Mouse (Mus musculus) NIH3T3 (cell line): ENCODE results near the gene Exph5.

Source experiments
- DNase-seq: peaks from one replicate; pipeline ENCODE4 v3.0.0-alpha.2; 2012; ENCODE audit warnings: low read depth

Gene Exph5

GRCm38 (mm10) chr9:53301269-53301720, at the start of gene Exph5:
TSS of gene Exph5 (plus strand) at chr9:53301670.
- peak; percentile 43 for DNase-seq

- DNase-seq, result peak; percentile 91
Observed at GRCm38 (mm10) chr9:53254368-53254767, 47.1 kb upstream of the Exph5 start.

GRCm38 (mm10) chr9:53256690-53257305, 44.7 kb upstream of the Exph5 start:
- DNase-seq, result no peak

DNA sequence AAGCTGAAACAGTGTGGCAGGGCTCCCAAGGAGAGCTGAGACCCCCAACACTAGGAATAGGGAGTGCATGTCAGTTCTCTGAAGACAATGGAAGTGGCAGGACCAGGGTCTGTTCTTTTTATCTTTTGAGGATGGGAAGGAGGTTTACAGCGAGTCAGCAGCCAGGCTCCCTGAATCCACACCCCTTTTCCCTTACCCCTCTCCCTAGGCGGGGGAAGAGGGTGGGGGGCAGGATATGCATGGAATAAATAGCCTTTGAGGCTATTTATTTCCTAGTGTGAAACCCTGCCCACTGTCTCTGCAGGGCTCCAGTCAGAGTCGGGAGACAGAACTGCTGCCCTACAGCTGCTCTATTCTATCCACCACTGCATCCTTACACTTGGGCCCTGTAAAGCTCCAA, 43.7 kb upstream of the Exph5 start:
- no peak for DNase-seq

GRCm38 (mm10) chr9:53258199-53258598, 43.3 kb upstream of the Exph5 start:
- peak; percentile 77 for DNase-seq

- DNase-seq, result peak; percentile 85
Observed at GRCm38 (mm10) chr9:53264387-53264786, 37.1 kb upstream of the Exph5 start.

GRCm38 (mm10) chr9:53265589-53265988, 35.9 kb upstream of the Exph5 start:
- DNase-seq, result no peak

GRCm38 (mm10) chr9:53268036-53268435, 33.4 kb upstream of the Exph5 start:
- DNase-seq, result no peak

DNA sequence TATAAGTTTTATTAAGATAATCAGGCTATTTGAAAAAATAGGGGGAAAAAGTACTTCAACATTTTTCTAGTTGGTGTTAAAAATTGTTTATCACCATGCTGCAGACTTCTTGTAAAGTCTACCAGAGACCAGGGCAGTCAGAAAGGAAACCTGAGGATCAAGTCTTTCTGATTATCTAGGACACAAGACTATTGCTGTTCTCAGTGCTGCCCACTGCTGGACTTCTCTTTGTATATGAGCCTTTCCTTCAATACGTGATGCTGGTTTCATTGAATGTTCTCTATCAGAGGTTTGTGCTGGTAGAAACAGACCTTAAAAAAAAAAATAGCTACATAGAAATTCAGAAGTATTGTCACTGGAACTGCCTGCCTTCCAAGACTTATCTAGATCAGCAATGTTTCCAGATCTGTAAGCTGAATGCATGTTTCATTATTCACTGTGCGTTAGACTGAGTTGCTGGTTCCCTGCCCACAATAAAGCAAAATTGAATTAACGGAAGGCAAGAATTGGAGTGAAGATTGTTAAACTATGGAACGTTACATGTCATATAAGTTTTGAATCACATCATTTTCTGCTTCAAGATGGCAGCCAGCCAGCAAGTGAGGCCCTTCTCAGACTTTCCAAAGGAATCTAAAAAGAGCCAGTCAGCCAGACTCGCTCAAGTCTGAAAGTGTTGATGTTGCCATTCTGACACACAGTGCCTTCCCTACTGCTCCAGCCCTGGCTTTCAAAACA, 32.6 kb upstream of the Exph5 start:
- peak; percentile 70 for DNase-seq

DNA sequence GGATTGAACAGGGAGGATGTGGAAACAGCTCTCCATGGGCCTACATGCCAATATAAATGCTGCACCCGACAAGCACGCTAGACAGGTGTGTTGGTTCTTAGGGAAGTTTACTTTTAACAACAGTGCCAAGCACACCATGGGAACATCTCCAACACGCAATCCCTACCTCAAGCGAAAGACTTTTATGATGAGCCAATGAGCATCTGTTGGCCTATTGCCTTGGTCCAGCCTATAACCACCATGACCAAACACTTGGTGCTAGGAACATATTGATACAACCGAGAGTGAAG, 32.1 kb upstream of the Exph5 start:
- no peak for DNase-seq

DNA sequence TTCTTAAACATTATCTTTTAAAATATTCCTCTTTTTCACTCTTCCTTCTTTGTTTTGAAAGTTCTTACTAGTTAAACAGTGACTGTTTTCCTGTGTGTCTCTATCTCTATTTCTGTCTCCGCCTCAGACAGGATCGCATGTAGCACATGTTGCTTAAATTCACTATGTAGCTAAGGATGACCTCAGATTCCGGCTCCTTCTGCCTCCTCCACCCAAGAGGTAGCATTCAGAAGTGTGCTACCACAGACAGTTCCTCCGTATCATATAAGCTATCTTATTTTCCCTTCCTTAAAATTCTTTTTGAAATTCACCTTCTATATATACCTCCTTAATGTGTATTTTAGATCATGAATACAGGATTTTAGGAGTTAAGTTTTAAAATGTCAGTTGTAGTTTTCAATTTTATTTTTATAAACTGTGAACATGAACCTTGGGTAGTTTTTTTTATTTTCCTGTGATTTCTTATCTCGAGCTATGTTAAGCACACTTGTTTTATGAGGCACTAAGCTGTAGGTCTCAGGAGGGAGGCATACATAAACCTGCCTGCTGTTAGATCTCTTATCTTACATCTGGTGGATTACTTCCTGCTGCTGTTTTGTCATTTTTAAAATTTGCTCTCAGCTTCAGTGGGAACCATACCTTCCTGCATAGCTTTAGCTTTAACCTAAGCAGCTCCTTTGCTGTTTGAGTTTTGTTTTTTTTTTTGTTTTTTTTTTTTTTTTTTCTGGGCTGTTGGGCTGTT, 30.0 kb upstream of the Exph5 start:
- no peak for DNase-seq

- DNase-seq, result no peak
Observed at GRCm38 (mm10) chr9:53272207-53272606, 29.3 kb upstream of the Exph5 start.

GRCm38 (mm10) chr9:53272714-53273113, 28.8 kb upstream of the Exph5 start:
- no peak for DNase-seq

DNA sequence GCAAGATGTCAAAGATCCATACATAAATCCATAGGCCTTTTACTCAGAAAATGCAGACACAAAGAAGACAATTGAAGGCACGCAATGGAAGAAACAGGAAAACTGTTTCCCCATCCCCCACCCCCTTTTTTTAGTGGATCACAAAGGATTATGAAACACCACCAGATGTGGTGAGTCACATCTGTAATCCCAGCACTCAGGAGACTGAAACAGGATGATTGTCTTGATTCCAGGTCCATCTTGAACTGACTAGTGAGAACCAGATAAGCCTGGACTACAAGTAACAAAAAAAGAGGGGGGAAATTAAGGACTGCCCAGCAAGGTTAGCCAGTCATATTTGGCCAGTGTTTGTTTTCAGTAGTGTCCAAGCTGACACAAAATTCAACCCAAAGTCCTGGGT, 25.1 kb upstream of the Exph5 start:
- peak; percentile 44 for DNase-seq

DNA sequence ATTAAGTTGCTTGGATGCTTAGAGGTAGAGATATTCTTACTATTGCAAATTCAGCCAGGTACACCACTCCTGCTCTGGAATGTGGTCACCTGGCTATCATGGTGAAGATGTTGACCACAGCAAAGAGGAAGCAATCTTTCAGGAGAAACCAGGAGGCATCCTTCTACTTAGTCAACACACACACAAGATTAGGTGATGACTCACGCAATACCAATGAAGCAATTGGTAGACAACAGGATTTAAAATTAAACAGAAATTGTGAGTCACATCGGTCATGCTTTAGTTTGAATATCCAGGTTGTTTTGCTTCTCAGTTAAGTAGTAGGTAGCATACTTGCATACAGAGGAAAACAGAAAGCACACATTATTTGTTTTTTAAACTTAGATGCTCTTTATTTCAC, 22.5 kb upstream of the Exph5 start:
- DNase-seq, result peak; percentile 63

GRCm38 (mm10) chr9:53286793-53287192, 14.7 kb upstream of the Exph5 start:
- DNase-seq, result peak; percentile 64

GRCm38 (mm10) chr9:53290006-53290405, 11.5 kb upstream of the Exph5 start:
- peak; percentile 60 for DNase-seq

GRCm38 (mm10) chr9:53292833-53293232, 8.6 kb upstream of the Exph5 start:
- DNase-seq, result no peak

DNA sequence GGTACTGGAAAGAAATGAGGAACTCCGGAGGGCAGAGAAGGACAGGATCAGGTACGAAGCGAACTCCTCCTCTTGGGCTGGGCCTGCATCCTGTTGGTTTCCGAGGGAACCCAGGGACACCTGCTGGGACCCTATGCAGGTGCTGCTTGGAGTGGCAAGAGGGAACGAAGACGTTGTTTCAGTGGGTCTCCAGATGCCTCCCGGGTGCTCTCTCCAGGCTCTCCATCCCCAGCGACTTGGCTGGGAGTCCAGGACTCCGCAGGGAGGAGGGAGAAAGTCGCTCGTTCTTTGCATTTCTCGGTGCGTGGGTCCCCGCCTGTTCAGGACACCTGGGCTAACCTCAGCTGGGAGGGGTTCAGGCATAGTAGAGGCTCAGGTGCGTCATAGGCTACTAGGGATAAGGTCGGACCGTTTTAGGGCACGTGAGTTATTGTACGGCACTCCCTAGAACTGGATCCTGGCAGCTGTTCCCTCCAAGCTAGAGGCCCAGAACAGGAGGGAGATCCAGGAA, 386 bp downstream of the Exph5 start:
- no peak for DNase-seq

GRCm38 (mm10) chr9:53302415-53302814, 945 bp downstream of the Exph5 start:
- DNase-seq, result no peak

- DNase-seq, result no peak
Observed at GRCm38 (mm10) chr9:53307904-53308303, 6.4 kb downstream of the Exph5 start.

DNA sequence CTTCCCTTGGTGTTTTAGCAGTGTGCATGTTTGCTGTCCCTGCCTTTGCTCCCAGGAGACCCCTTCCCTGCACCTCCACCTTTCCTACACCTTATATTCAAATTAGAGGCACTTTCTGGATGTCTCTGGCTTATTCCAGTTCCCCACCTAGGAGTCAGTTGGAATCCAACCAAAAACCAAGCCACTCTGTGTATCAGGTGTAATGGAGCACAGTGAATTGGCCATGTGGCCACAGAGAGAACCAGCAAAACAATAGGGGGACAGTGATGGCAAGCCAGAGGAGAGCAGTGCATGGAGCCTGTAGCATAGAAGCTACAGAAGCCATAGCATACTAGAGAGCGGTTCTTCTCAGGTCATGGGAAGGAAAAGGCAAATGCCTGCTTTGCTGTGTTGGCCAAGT, 11.5 kb downstream of the Exph5 start:
- no peak for DNase-seq
